Mouse (Mus musculus) midbrain, embryonic 16.5 days (tissue): Measurements from ENCODE around the gene Gmpr. TPM values are rescaled to one million over a fixed set of nuclear protein-coding genes. Genes with fewer than 3 reads are reported as not detected.

Source experiments
- ATAC-seq: fragments of 200-750 bp; cut with Nextera tagmentation; 2 replicates; pipeline ENCODE4 v1.8.0; 2017; ENCODE audit warnings: moderate TSS enrichment
- H3K27ac ChIP-seq: fragments of 300-500 bp; sonication (generic); 2 replicates; pipeline ENCODE4 v1.5.1; 2014; ENCODE audit warnings: mild to moderate bottlenecking, low read length, mixed read lengths
- H3K27me3 ChIP-seq: fragments of 300-500 bp; sonication (generic); 2 replicates; pipeline ENCODE4 v1.6.1; 2014; ENCODE audit warnings: low read depth, low read length, mixed read lengths; ENCODE audit not compliant: control insufficient read depth, insufficient read depth
- H3K36me3 ChIP-seq: fragments of 300-500 bp; sonication (generic); 2 replicates; pipeline ENCODE4 v1.6.1; 2014; ENCODE audit warnings: mild to moderate bottlenecking, low read length, moderate library complexity, mixed read lengths; ENCODE audit not compliant: control insufficient read depth, insufficient read depth
- H3K4me1 ChIP-seq: fragments of 300-500 bp; sonication (generic); 2 replicates; pipeline ENCODE4 v1.6.1; 2014; ENCODE audit warnings: mild to moderate bottlenecking, low read length, mixed read lengths; ENCODE audit not compliant: control insufficient read depth, insufficient read depth
- H3K4me2 ChIP-seq: fragments of 300-500 bp; sonication (generic); 2 replicates; pipeline ENCODE4 v1.6.1; 2014; ENCODE audit warnings: mild to moderate bottlenecking, low read length, mixed read lengths
- H3K4me3 ChIP-seq: fragments of 300-500 bp; sonication (generic); 2 replicates; pipeline ENCODE4 v1.5.1; 2014; ENCODE audit warnings: low read depth, mild to moderate bottlenecking, low read length, moderate library complexity, mixed read lengths
- H3K9ac ChIP-seq: fragments of 300-500 bp; sonication (generic); 2 replicates; pipeline ENCODE4 v1.6.1; 2014; ENCODE audit warnings: low read depth, low read length, mixed read lengths
- H3K9me3 ChIP-seq: fragments of 300-500 bp; sonication (generic); replicated peaks from 2 replicates; pipeline ENCODE4 v1.6.1; 2014; ENCODE audit warnings: mild to moderate bottlenecking, low read length, mixed read lengths; ENCODE audit not compliant: control insufficient read depth, poor library complexity, severe bottlenecking
- WGBS: fragments of 180-500 bp; shearing (Covaris S2); extraction: QIAGEN DNeasy Blood & Tissue Kit; methylation state at CpG from one replicate; pipeline ENCODE4 v1.1.7; 2014; 5-methylcytosine and 5-hydroxymethylcytosine counted together
- polyA plus RNA-seq: library from polyadenylated mRNA; unstranded; fragments of >200 nt; fragmentation: Nextera tagmentation; extraction: Ambion mirVana; gene quantifications from 2 replicates; pipeline ENCODE4 v1.2.1, GENCODE M21; 2015

Gmpr gene
- polyA plus RNA-seq, 1 experiment from 2014 or later = 33.8 TPM

GRCm38 (mm10) chr13:45493846-45494245 is 13.4 kb upstream of the Gmpr start:
- peak overlapping the region; percentile 24 for H3K4me3 ChIP-seq
- ATAC-seq = peak; percentile 68

DNA sequence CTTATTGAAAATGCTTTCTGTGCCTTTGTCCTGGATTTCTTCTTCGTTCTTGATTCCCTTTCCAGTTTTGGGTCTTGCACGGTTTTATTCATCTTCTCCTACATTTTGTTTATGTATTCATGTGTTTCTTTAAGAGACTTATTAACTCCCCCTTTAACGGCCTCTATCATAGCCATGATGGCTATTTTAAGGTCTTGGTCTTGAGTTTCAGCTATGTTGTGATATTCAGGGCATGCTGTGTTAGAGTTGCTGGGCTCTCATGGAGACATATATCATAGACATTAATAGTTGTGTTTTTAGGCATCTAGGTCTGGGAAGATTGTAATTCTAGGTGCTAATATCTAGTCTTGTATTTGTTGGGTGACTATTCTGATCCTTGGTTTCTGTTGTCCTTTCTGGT is 8.6 kb upstream of the Gmpr start:
- WGBS = 88% methylated on average over 3 of the region's 3 CpGs

More at GRCm38 (mm10) chr13:45493846-45494245, 13.4 kb upstream of the Gmpr start:
- Histone ChIP-seq H3K9me3 (no peaks in the 10 kb centered on the region), H3K27ac (no peak overlapping the region), H3K27me3 (no peaks in the 10 kb centered on the region), H3K4me1 (no peaks in the 10 kb centered on the region; the same call in 1 of the 2 replicates), H3K9ac (peak overlapping the region; percentile 26; the same call in 1 of the 2 replicates), H3K36me3 (no peaks in the 10 kb centered on the region), H3K4me2 (peak overlapping the region; percentile 49)
- WGBS = 37% methylated on average over 10 of the region's 10 CpGs

GRCm38 (mm10) chr13:45499391-45499790 is 7.9 kb upstream of the Gmpr start:
- no peak for ATAC-seq
- Histone ChIP-seq H3K4me2 (no peak overlapping the region), H3K4me1 (no peaks in the 10 kb centered on the region), H3K9me3 (no peaks in the 10 kb centered on the region), H3K9ac (no peak overlapping the region), H3K4me3 (no peak overlapping the region), H3K27ac (no peak overlapping the region), H3K36me3 (no peaks in the 10 kb centered on the region), H3K27me3 (no peaks in the 10 kb centered on the region)
- WGBS = 95% methylated on average over 3 of the region's 3 CpGs

More for the DNA sequence above, 8.6 kb upstream of the Gmpr start:
- no peaks in the 10 kb centered on the region; the same call in 1 of the 2 replicates for H3K4me1 ChIP-seq
- no peaks in the 10 kb centered on the region for H3K27me3 ChIP-seq
- ATAC-seq = no peak
- no peaks in the 10 kb centered on the region for H3K9me3 ChIP-seq
- no peak overlapping the region for H3K4me2 ChIP-seq
- H3K9ac ChIP-seq = no peak overlapping the region
- H3K36me3 ChIP-seq = no peaks in the 10 kb centered on the region
- no peak overlapping the region for H3K4me3 ChIP-seq
- H3K27ac ChIP-seq = no peak overlapping the region

- no peaks in the 10 kb centered on the region for H3K27me3 ChIP-seq
- H3K4me2 ChIP-seq = no peak overlapping the region
- H3K9ac ChIP-seq = no peak overlapping the region
- H3K4me3 ChIP-seq = no peak overlapping the region
- no peak for ATAC-seq
- no peak overlapping the region for H3K27ac ChIP-seq
- H3K4me1 ChIP-seq = no peaks in the 10 kb centered on the region
- WGBS = 83% methylated on average over 3 of the region's 3 CpGs
- H3K36me3 ChIP-seq = no peaks in the 10 kb centered on the region
- H3K9me3 ChIP-seq = no peaks in the 10 kb centered on the region
Observed at GRCm38 (mm10) chr13:45499906-45500305, 7.3 kb upstream of the Gmpr start.

GRCm38 (mm10) chr13:45502791-45503190 is 4.5 kb upstream of the Gmpr start:
- no peak overlapping the region for H3K27ac ChIP-seq
- no peak overlapping the region for H3K9ac ChIP-seq
- H3K4me3 ChIP-seq = no peak overlapping the region
- WGBS = 93% methylated on average over 5 of the region's 5 CpGs
- ATAC-seq = no peak
- no peaks in the 10 kb centered on the region for H3K27me3 ChIP-seq
- H3K9me3 ChIP-seq = no peaks in the 10 kb centered on the region
- H3K4me1 ChIP-seq = no peaks in the 10 kb centered on the region; the same call in 1 of the 2 replicates
- H3K36me3 ChIP-seq = no peaks in the 10 kb centered on the region
- no peak overlapping the region for H3K4me2 ChIP-seq

DNA sequence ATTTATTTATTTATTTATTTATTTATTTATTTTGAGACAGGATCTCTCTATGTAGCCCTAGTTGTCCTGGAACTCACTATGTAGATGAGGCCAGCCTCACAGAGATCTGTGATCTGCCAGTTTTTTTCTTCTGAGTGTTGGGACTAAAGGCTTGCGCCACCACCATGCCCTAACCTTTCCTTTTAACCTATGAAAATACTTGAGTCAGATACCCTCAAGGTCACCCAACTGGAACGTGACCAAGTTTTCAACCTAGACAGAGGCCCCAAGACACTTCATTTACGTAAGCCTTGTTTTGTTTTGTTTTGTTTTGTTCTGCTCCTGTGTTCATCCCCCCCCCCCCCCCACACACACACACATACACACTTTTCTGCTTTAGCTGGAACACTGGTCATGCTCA is 1.7 kb upstream of the Gmpr start:
- Histone ChIP-seq H3K27ac (no peak overlapping the region), H3K27me3 (no peaks in the 10 kb centered on the region), H3K36me3 (no peaks in the 10 kb centered on the region), H3K4me2 (no peak overlapping the region), H3K4me1 (peaks cover 8% of the 10 kb centered on the region), H3K9me3 (no peaks in the 10 kb centered on the region), H3K9ac (no peak overlapping the region), H3K4me3 (no peak overlapping the region)
- 91% methylated on average over 3 of the region's 3 CpGs for WGBS
- ATAC-seq = no peak

DNA sequence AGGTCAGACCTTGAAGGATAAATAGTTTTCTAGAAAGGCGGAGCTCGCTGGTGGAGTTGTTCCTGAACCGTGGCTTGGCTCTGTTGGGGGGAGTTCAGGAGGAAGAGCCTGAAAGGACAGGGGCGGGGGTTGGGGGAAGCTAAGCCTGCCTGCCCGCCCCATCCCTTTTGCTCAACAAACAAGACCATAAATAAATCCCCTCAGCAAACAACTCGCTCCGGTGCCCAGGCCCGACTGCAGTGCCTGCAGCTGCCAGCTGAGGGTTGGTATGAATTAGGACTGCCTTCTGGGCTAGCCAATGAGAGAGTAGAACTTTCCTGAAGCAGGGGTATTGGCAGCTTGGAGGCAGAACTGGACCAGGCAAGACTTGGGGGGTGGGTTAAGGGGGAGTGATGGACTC is 1.3 kb downstream of the Gmpr start:
- 2% methylated on average over 8 of the region's 8 CpGs for WGBS
- Histone ChIP-seq H3K9ac (0 out of 2 replicates have a peak overlapping the region, but pooled peaks have one; percentile 11), H3K27ac (no peak overlapping the region), H3K4me1 (peaks cover 8% of the 10 kb centered on the region), H3K9me3 (no peaks in the 10 kb centered on the region), H3K36me3 (no peaks in the 10 kb centered on the region), H3K4me2 (peak overlapping the region; percentile 94), H3K27me3 (no peaks in the 10 kb centered on the region), H3K4me3 (peak overlapping the region; percentile 66)
- peak; percentile 54; the same call in 1 of the 2 replicates for ATAC-seq

- Histone ChIP-seq H3K36me3 (no peaks in the 10 kb centered on the region), H3K9me3 (no peaks in the 10 kb centered on the region), H3K4me2 (no peak overlapping the region), H3K4me1 (peaks cover 8% of the 10 kb centered on the region), H3K4me3 (no peak overlapping the region), H3K27me3 (no peaks in the 10 kb centered on the region), H3K9ac (no peak overlapping the region), H3K27ac (no peak overlapping the region)
- WGBS = 65% methylated on average over 6 of the region's 6 CpGs
- ATAC-seq = no peak
Observed at GRCm38 (mm10) chr13:45509366-45509765, 2.1 kb downstream of the Gmpr start.

- H3K27me3 ChIP-seq = no peaks in the 10 kb centered on the region
- H3K4me3 ChIP-seq = no peak overlapping the region
- peaks cover 19% of the 10 kb centered on the region for H3K4me1 ChIP-seq
- no peak overlapping the region for H3K27ac ChIP-seq
- WGBS = 94% methylated on average over 6 of the region's 6 CpGs
- no peak for ATAC-seq
- H3K9ac ChIP-seq = no peak overlapping the region
- H3K9me3 ChIP-seq = no peaks in the 10 kb centered on the region
- no peaks in the 10 kb centered on the region for H3K36me3 ChIP-seq
- H3K4me2 ChIP-seq = no peak overlapping the region
Observed at GRCm38 (mm10) chr13:45511706-45512435, 4.6 kb downstream of the Gmpr start.
